Mouse (Mus musculus): ENCODE measurements around the gene Tlr5. TPM values are rescaled to one million over a fixed set of nuclear protein-coding genes. Genes with fewer than 3 reads are reported as not detected.

Tlr5 gene
- total RNA-seq, 2 experiments from 2014 or later: 0.37 to 0.63 TPM

DNA sequence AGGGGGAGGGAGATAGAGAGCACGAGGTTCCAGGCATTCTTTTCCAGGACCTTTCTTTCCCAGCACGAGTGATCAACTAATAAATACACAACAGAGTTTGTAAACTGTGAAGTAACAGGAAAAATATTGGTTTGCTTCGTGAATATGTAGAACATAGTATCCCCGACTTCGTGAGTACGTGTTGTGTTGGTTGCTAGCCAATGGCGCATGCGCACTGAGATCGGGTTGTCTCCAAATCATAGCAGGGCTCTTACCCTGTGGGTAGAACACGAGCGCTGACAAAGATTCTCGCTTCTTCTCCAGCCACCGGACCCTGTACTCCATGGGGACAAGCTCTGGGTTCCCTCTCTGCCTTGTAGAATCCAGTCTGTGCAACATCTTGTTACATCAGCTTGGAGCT, 33.2 kb downstream of the Tlr5 start:
- no peak for DNase-seq (ENCODE audit: low spot score in 2 of 2)

DNA sequence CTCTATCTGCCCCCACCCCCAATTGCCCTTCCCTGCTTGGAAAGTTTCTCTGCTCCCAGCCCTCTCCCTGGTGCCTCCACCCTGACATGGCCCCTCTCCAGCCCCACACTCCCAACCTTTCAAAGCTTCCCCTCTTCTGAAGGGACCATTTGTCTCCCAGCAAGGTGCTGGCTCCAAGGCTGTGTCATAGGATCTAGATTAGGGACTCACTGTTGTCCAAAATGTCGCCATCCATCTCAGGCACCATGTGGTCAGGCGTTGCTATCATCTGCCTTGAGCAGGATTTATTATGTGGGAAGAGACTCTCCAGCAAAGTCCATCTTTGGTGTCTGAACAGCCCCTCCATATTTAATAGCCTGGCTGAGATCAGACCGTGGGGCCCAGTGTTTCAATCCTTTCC, 34.1 kb downstream of the Tlr5 start:
- no peak for DNase-seq (ENCODE audit: low spot score in 2 of 2)

DNA sequence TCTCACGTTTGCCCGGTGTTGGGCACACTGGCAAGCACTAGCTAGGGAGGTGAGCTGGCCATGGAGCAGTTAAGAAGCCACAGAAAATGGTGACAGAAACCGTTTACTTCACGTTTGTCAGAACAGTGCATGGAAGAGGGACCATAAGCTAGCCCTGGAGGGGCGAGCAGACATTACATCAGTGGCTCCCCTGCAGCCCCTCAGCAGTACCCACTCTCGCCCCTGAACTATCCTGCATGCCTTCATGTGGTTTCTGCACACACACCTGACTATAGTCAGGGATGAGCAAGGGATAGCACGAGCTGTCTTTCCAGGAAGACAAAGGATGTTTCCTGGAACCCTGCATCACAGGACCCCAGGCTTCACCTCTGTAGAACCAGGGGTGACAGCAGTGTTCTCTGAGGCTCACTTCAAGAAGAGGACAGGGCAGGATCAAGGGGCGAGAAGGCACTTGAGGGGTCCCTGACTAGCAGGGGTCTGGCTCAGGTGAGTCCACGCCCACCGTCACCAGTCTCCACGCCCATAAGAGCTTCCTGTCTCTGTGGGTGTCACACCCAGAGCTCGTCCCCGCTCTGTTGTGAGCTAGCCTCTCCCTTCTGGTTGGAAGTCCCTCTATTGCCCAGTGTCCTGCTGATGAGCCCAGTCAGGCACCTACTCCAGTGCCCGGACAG, 35.6 kb downstream of the Tlr5 start:
- DNase-seq (ENCODE audit: low spot score in 2 of 2): no peak

DNA sequence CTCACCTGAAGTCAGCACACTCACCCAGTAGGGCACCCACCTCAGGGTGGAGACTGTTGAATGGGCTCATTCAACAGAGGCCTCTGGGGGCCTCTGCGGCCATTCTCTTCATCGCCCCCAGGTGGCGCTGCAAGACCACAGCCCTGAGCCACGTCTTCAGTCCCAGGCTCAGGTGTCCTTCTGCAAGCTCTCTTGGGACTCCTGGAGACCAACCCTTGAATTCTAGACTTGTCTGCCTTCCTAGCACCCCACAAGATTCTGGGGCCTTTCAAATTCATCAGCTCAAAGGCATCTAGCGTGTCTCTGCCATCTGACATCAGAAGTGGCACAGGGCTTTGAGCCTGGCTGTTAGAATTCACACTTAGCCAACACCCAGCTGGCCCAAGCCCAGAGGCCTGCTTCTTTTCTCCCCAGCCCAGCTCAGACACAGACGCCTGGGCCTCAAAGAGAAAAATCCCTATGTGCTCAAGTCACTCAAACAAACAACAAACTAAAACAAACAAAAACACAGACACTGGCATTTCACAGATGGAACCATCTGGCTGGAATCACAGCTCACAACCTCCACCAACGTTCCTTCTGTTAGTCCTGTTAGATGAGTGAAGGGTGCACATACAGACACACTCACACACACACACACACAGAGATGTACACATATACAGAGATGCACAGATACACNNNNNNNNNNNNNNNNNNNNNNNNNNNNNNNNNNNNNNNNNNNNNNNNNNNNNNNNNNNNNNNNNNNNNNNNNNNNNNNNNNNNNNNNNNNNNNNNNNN, 36.6 kb downstream of the Tlr5 start:
- DNase-seq (ENCODE audit: low spot score in 2 of 2): peak; percentile 38 to 79

Other genes starting within 250 kb of the Tlr5 start
- under 1 TPM in 1 of 2 experiments, not detected in 1; 0.25 TPM for gene Ccdc185, start 205.6 kb upstream of the Tlr5 start, total RNA-seq (2021)
- 100 to 1,000 TPM; 132 TPM for gene Susd4, start 190.9 kb upstream of the Tlr5 start, total RNA-seq (2021)